Mouse (Mus musculus): ENCODE measurements around the gene 1700037H04Rik. TPM values are rescaled to one million over a fixed set of nuclear protein-coding genes. Genes with fewer than 3 reads are reported as not detected.

1700037H04Rik gene
- polyA plus RNA-seq, 1 experiment from 2014 or later, result 99.0 TPM

- no peak for ATAC-seq (ENCODE audit: low read depth)
- Histone ChIP-seq H3K4me1 (replicated peaks) (peaks cover 43% of the 10 kb centered on the region), H3K4me3 (no peak overlapping the region), H3K36me3 (peaks cover 21% of the 10 kb centered on the region; the same call in 1 of the 2 replicates), H3K9me3 (no peaks in the 10 kb centered on the region), H3K9ac (no peak overlapping the region), H3K27ac (replicated peaks) (no peak overlapping the region), H3K27me3 (no peaks in the 10 kb centered on the region), H3K4me2 (no peak overlapping the region; the same call in 1 of the 2 replicates)
- 91% methylated on average over 7 of the region's 7 CpGs for WGBS
These were observed 2.9 kb downstream of the 1700037H04Rik start for GRCm38 (mm10) chr2:131156987-131157386.

GRCm38 (mm10) chr2:131154036-131154435 lies 5.8 kb downstream of the 1700037H04Rik start:
- WGBS, result 94% methylated on average over 4 of the region's 4 CpGs
- no peaks in the 10 kb centered on the region for H3K9me3 ChIP-seq
- H3K4me1 ChIP-seq (replicated peaks), result peaks cover 31% of the 10 kb centered on the region
- no peak overlapping the region for H3K4me2 ChIP-seq
- H3K36me3 ChIP-seq, result peaks cover 48% of the 10 kb centered on the region
- H3K9ac ChIP-seq, result no peak overlapping the region
- no peak for ATAC-seq (ENCODE audit: low read depth)
- no peaks in the 10 kb centered on the region for H3K27me3 ChIP-seq
- no peak overlapping the region for H3K4me3 ChIP-seq
- no peak overlapping the region for H3K27ac ChIP-seq (replicated peaks)

- 93% methylated on average over 7 of the region's 7 CpGs for WGBS
- no peak for ATAC-seq (ENCODE audit: low read depth)
These were observed 7.6 kb downstream of the 1700037H04Rik start for GRCm38 (mm10) chr2:131152166-131152730.

GRCm38 (mm10) chr2:131149254-131149578 lies 10.7 kb downstream of the 1700037H04Rik start:
- Histone ChIP-seq H3K9ac (no peak overlapping the region), H3K4me1 (replicated peaks) (no peaks in the 10 kb centered on the region), H3K27me3 (no peaks in the 10 kb centered on the region), H3K27ac (replicated peaks) (no peak overlapping the region), H3K4me2 (no peak overlapping the region), H3K36me3 (peaks cover 91% of the 10 kb centered on the region), H3K9me3 (no peaks in the 10 kb centered on the region), H3K4me3 (no peak overlapping the region)
- ATAC-seq (ENCODE audit: low read depth), result no peak
- WGBS, result 96% methylated on average over 3 of the region's 3 CpGs

More at GRCm38 (mm10) chr2:131152166-131152730, 7.6 kb downstream of the 1700037H04Rik start:
- no peak overlapping the region for H3K4me3 ChIP-seq
- H3K27me3 ChIP-seq, result no peaks in the 10 kb centered on the region
- H3K27ac ChIP-seq (replicated peaks), result no peak overlapping the region
- peaks cover 13% of the 10 kb centered on the region for H3K4me1 ChIP-seq (replicated peaks)
- H3K4me2 ChIP-seq, result no peak overlapping the region
- no peaks in the 10 kb centered on the region for H3K9me3 ChIP-seq
- H3K9ac ChIP-seq, result no peak overlapping the region
- peaks cover 66% of the 10 kb centered on the region for H3K36me3 ChIP-seq

- Histone ChIP-seq H3K9me3 (no peaks in the 10 kb centered on the region), H3K9ac (no peak overlapping the region), H3K4me2 (no peak overlapping the region), H3K4me1 (replicated peaks) (no peaks in the 10 kb centered on the region), H3K27ac (replicated peaks) (no peak overlapping the region), H3K4me3 (no peak overlapping the region), H3K27me3 (no peaks in the 10 kb centered on the region), H3K36me3 (peaks cover 95% of the 10 kb centered on the region)
- ATAC-seq (ENCODE audit: low read depth), result no peak
- WGBS, result 89% methylated on average over 8 of the region's 8 CpGs
These were observed 11.3 kb downstream of the 1700037H04Rik start for GRCm38 (mm10) chr2:131148353-131149253.

- Histone ChIP-seq H3K4me1 (replicated peaks) (peaks cover 5% of the 10 kb centered on the region), H3K27me3 (no peaks in the 10 kb centered on the region), H3K9ac (no peak overlapping the region), H3K9me3 (no peaks in the 10 kb centered on the region), H3K4me2 (no peak overlapping the region), H3K27ac (replicated peaks) (no peak overlapping the region), H3K36me3 (peaks cover 88% of the 10 kb centered on the region), H3K4me3 (no peak overlapping the region)
- 95% methylated on average over 8 of the region's 8 CpGs for WGBS
- no peak for ATAC-seq (ENCODE audit: low read depth)
These were observed 12.9 kb downstream of the 1700037H04Rik start for GRCm38 (mm10) chr2:131147043-131147365.

- peaks cover 82% of the 10 kb centered on the region for H3K36me3 ChIP-seq
- no peak overlapping the region for H3K27ac ChIP-seq (replicated peaks)
- H3K4me2 ChIP-seq, result no peak overlapping the region
- H3K9me3 ChIP-seq, result no peaks in the 10 kb centered on the region
- no peak for ATAC-seq (ENCODE audit: low read depth)
- no peak overlapping the region for H3K9ac ChIP-seq
- no peak overlapping the region for H3K4me3 ChIP-seq
- H3K4me1 ChIP-seq (replicated peaks), result peaks cover 5% of the 10 kb centered on the region
- no peaks in the 10 kb centered on the region for H3K27me3 ChIP-seq
- 91% methylated on average over 21 of the region's 21 CpGs for WGBS
These were observed 13.5 kb downstream of the 1700037H04Rik start for GRCm38 (mm10) chr2:131146193-131147042.

- Histone ChIP-seq H3K4me1 (replicated peaks) (peaks cover 5% of the 10 kb centered on the region), H3K27me3 (no peaks in the 10 kb centered on the region), H3K9me3 (no peaks in the 10 kb centered on the region), H3K9ac (no peak overlapping the region), H3K27ac (replicated peaks) (no peak overlapping the region), H3K4me2 (no peak overlapping the region), H3K36me3 (peaks cover 74% of the 10 kb centered on the region), H3K4me3 (no peak overlapping the region)
- WGBS, result 88% methylated on average over 2 of the region's 2 CpGs
- no peak for ATAC-seq (ENCODE audit: low read depth)
These were observed 14.3 kb downstream of the 1700037H04Rik start for GRCm38 (mm10) chr2:131145536-131145935.

- Histone ChIP-seq H3K4me2 (no peak overlapping the region), H3K9ac (no peak overlapping the region), H3K9me3 (no peaks in the 10 kb centered on the region), H3K4me1 (replicated peaks) (peaks cover 5% of the 10 kb centered on the region), H3K27ac (replicated peaks) (no peak overlapping the region), H3K4me3 (no peak overlapping the region), H3K27me3 (no peaks in the 10 kb centered on the region), H3K36me3 (peaks cover 70% of the 10 kb centered on the region)
- 69% methylated on average over 13 of the region's 13 CpGs for WGBS
- ATAC-seq (ENCODE audit: low read depth), result no peak
These were observed 14.8 kb downstream of the 1700037H04Rik start for GRCm38 (mm10) chr2:131145121-131145520.

- peaks cover 56% of the 10 kb centered on the region for H3K36me3 ChIP-seq
- no peak overlapping the region for H3K9ac ChIP-seq
- H3K27me3 ChIP-seq, result no peaks in the 10 kb centered on the region
- WGBS, result 69% methylated on average over 22 of the region's 22 CpGs
- H3K9me3 ChIP-seq, result no peaks in the 10 kb centered on the region
- no peak for ATAC-seq (ENCODE audit: low read depth)
- H3K4me3 ChIP-seq, result no peak overlapping the region
- no peak overlapping the region for H3K27ac ChIP-seq (replicated peaks)
- peaks cover 5% of the 10 kb centered on the region for H3K4me1 ChIP-seq (replicated peaks)
- no peak overlapping the region for H3K4me2 ChIP-seq
These were observed 16.7 kb downstream of the 1700037H04Rik start for GRCm38 (mm10) chr2:131143007-131143780.

- Histone ChIP-seq H3K9ac (no peak overlapping the region), H3K4me2 (no peak overlapping the region), H3K4me1 (replicated peaks) (peaks cover 5% of the 10 kb centered on the region), H3K27me3 (no peaks in the 10 kb centered on the region), H3K4me3 (no peak overlapping the region), H3K27ac (replicated peaks) (no peak overlapping the region), H3K36me3 (peaks cover 50% of the 10 kb centered on the region), H3K9me3 (no peaks in the 10 kb centered on the region)
- 0 out of 2 replicates have a peak, but pooled peaks have one; percentile 34 for ATAC-seq (ENCODE audit: low read depth)
- 26% methylated on average over 18 of the region's 18 CpGs for WGBS
These were observed 17.3 kb downstream of the 1700037H04Rik start for GRCm38 (mm10) chr2:131142592-131142991.
